Mouse (Mus musculus): ENCODE measurements around the gene Mrpl33. TPM values are rescaled to one million over a fixed set of nuclear protein-coding genes. Genes with fewer than 3 reads are reported as not detected.

Mrpl33 gene
- polyA plus RNA-seq, 1 experiment, result 111 TPM

- no peaks in the 10 kb centered on the region for H3K4me1 ChIP-seq (ENCODE audit: control insufficient read depth, insufficient read depth, low read length)
- H3K4me3 ChIP-seq (ENCODE audit: insufficient read depth, low read length), result no peak overlapping the region
- no peak overlapping the region for H3K27ac ChIP-seq (ENCODE audit: insufficient read depth, low read length)
- no peak for TF ChIP-seq CTCF (IDR thresholded peaks at IDR 0.05; ENCODE audit: extremely low read depth, insufficient read depth, low read length)
- no peak for TF ChIP-seq POLR2A (IDR thresholded peaks at IDR 0.05; ENCODE audit: extremely low read depth, insufficient read depth, low read length)
Measured at GRCm38 (mm10) chr5:31606151-31606550, 9.4 kb downstream of the Mrpl33 start.

GRCm38 (mm10) chr5:31610376-31611086 is 13.8 kb downstream of the Mrpl33 start:
- TF ChIP-seq CTCF (IDR thresholded peaks at IDR 0.05; ENCODE audit: extremely low read depth, insufficient read depth, low read length) (no peak), POLR2A (IDR thresholded peaks at IDR 0.05; ENCODE audit: extremely low read depth, insufficient read depth, low read length) (no peak)
- Histone ChIP-seq H3K27ac (ENCODE audit: insufficient read depth, low read length) (no peak overlapping the region), H3K4me3 (ENCODE audit: insufficient read depth, low read length) (no peak overlapping the region), H3K4me1 (ENCODE audit: control insufficient read depth, insufficient read depth, low read length) (peaks cover 2% of the 10 kb centered on the region; the same call in 1 of the 2 replicates)

GRCm38 (mm10) chr5:31611186-31611585 is 14.5 kb downstream of the Mrpl33 start:
- TF ChIP-seq CTCF (IDR thresholded peaks at IDR 0.05; ENCODE audit: extremely low read depth, insufficient read depth, low read length) (no peak), POLR2A (IDR thresholded peaks at IDR 0.05; ENCODE audit: extremely low read depth, insufficient read depth, low read length) (no peak)
- no peak overlapping the region for H3K27ac ChIP-seq (ENCODE audit: insufficient read depth, low read length)
- peaks cover 2% of the 10 kb centered on the region; the same call in 1 of the 2 replicates for H3K4me1 ChIP-seq (ENCODE audit: control insufficient read depth, insufficient read depth, low read length)
- H3K4me3 ChIP-seq (ENCODE audit: insufficient read depth, low read length), result no peak overlapping the region

GRCm38 (mm10) chr5:31613852-31614286 is 17.1 kb downstream of the Mrpl33 start:
- Histone ChIP-seq H3K4me1 (ENCODE audit: control insufficient read depth, insufficient read depth, low read length) (peaks cover 2% of the 10 kb centered on the region; the same call in 1 of the 2 replicates), H3K4me3 (ENCODE audit: insufficient read depth, low read length) (peak overlapping the region; percentile 70), H3K27ac (ENCODE audit: insufficient read depth, low read length) (0 out of 2 replicates have a peak overlapping the region, but pooled peaks have one; percentile 76)
- TF ChIP-seq POLR2A (IDR thresholded peaks at IDR 0.05; ENCODE audit: extremely low read depth, insufficient read depth, low read length), result peak; percentile 75
- no peak for TF ChIP-seq CTCF (IDR thresholded peaks at IDR 0.05; ENCODE audit: extremely low read depth, insufficient read depth, low read length)

GRCm38 (mm10) chr5:31614339-31615025 is 17.7 kb downstream of the Mrpl33 start:
- no peak for TF ChIP-seq POLR2A (IDR thresholded peaks at IDR 0.05; ENCODE audit: extremely low read depth, insufficient read depth, low read length)
- TF ChIP-seq CTCF (IDR thresholded peaks at IDR 0.05; ENCODE audit: extremely low read depth, insufficient read depth, low read length), result no peak
- Histone ChIP-seq H3K4me3 (ENCODE audit: insufficient read depth, low read length) (peak overlapping the region; percentile 70), H3K4me1 (ENCODE audit: control insufficient read depth, insufficient read depth, low read length) (peaks cover 2% of the 10 kb centered on the region; the same call in 1 of the 2 replicates), H3K27ac (ENCODE audit: insufficient read depth, low read length) (no peak overlapping the region)

GRCm38 (mm10) chr5:31620326-31620725 is 23.6 kb downstream of the Mrpl33 start:
- no peak for TF ChIP-seq POLR2A (IDR thresholded peaks at IDR 0.05; ENCODE audit: extremely low read depth, insufficient read depth, low read length)
- no peak for TF ChIP-seq CTCF (IDR thresholded peaks at IDR 0.05; ENCODE audit: extremely low read depth, insufficient read depth, low read length)
- Histone ChIP-seq H3K4me1 (ENCODE audit: control insufficient read depth, insufficient read depth, low read length) (no peaks in the 10 kb centered on the region), H3K27ac (ENCODE audit: insufficient read depth, low read length) (no peak overlapping the region), H3K4me3 (ENCODE audit: insufficient read depth, low read length) (no peak overlapping the region)

- Histone ChIP-seq H3K4me3 (ENCODE audit: insufficient read depth, low read length) (no peak overlapping the region), H3K27ac (ENCODE audit: insufficient read depth, low read length) (no peak overlapping the region), H3K4me1 (ENCODE audit: control insufficient read depth, insufficient read depth, low read length) (no peaks in the 10 kb centered on the region; the same call in 1 of the 2 replicates)
- no peak for TF ChIP-seq POLR2A (IDR thresholded peaks at IDR 0.05; ENCODE audit: extremely low read depth, insufficient read depth, low read length)
- no peak for TF ChIP-seq CTCF (IDR thresholded peaks at IDR 0.05; ENCODE audit: extremely low read depth, insufficient read depth, low read length)
Measured at GRCm38 (mm10) chr5:31627117-31627516, 30.4 kb downstream of the Mrpl33 start.

GRCm38 (mm10) chr5:31627562-31628526 is 31.1 kb downstream of the Mrpl33 start:
- Histone ChIP-seq H3K4me1 (ENCODE audit: control insufficient read depth, insufficient read depth, low read length) (no peaks in the 10 kb centered on the region; the same call in 1 of the 2 replicates), H3K4me3 (ENCODE audit: insufficient read depth, low read length) (no peak overlapping the region), H3K27ac (ENCODE audit: insufficient read depth, low read length) (no peak overlapping the region)
- TF ChIP-seq CTCF (IDR thresholded peaks at IDR 0.05; ENCODE audit: extremely low read depth, insufficient read depth, low read length), result no peak
- TF ChIP-seq POLR2A (IDR thresholded peaks at IDR 0.05; ENCODE audit: extremely low read depth, insufficient read depth, low read length), result no peak

- no peak overlapping the region for H3K27ac ChIP-seq (ENCODE audit: insufficient read depth, low read length)
- no peaks in the 10 kb centered on the region; the same call in 1 of the 2 replicates for H3K4me1 ChIP-seq (ENCODE audit: control insufficient read depth, insufficient read depth, low read length)
- TF ChIP-seq POLR2A (IDR thresholded peaks at IDR 0.05; ENCODE audit: extremely low read depth, insufficient read depth, low read length) (no peak), CTCF (IDR thresholded peaks at IDR 0.05; ENCODE audit: extremely low read depth, insufficient read depth, low read length) (no peak)
- no peak overlapping the region for H3K4me3 ChIP-seq (ENCODE audit: insufficient read depth, low read length)
Measured at GRCm38 (mm10) chr5:31628555-31628954, 31.8 kb downstream of the Mrpl33 start.

All from cortical plate, adult 2 months (tissue).